Mouse (Mus musculus) kidney, postnatal 10 days (tissue): ENCODE results near the gene Pdcd7.
A peak's percentile ranks its signal among the peaks of the same experiment; 100 is the strongest.

Experiments
- DNase-seq: peaks from one replicate; pipeline ENCODE4 v3.0.0; 2021; ENCODE audit warnings: mixed read lengths

The Pdcd7 gene

DNA sequence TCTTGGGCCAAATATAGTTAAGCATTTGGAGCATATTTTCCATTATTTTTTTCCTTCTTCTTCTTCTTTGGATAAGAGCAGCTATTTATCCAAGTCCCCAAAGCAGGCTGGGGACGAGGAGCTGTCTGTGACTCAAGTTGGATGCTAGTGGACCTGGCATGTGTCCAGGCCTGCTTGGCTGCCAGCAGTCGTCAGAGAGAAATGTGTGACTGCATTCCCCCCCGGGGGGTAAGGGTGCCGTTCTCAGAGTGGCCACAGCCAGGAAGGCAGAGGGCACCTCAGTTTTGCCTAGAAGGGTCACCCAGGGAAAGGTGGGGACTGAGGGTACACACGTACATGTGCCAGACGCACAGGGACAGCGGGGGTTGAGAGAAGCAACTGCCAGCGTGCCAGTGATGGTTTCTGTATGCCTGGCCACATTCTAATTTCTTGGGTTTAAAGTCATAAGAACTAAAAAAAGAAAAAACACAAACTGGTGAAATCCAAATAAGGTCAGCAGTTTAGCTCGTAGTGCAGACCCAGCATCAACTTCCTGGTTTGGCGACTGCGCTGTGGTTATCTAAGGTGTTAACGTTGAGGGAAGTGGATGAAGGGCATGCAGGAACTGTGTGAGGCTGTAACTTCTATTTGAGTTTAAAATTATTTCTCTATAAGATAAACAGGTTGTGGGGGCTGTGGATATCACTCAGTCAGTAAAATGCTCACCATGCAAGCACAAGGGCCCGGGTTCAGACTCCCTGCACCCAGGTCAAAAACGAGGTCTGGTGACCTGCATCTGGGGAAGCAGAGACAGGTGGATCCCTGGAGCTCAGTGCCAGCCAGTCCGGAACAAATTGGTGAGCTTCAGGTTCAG, 58.7 kb downstream of the Pdcd7 start:
- peak; percentile 90 for DNase-seq

DNA sequence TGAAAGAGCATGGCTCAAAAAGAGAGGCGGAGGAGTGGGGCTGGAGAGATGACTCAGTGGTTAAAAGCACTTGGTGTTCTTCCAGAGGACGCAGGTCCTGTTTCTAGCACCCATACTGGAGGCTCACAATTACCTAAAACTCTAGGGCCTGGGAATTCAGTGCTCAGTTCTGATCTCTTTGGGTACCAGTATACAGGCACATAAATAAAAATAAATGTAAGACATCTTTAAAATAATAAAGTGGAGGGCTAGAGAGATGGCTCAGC, 59.2 kb downstream of the Pdcd7 start:
- DNase-seq: no peak

DNA sequence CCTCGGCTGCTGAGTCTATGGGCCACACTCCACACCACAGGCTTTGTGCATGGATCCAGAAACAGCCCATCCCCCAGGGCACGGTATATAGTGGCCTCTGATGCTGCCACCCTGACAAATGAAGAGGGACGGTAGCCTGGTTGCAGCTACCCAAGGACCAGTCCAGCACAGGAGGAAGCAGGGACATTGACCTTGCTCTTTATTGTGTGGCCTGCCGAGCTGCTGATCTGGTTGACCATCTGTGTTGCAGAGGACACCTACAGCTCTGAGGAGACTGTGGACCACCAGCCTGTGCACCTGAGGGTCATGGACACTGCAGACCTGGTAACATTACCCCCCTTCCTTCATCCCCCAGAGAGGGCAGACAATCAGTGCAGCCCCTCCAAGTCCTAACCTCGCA, 61.4 kb downstream of the Pdcd7 start:
- no peak for DNase-seq

DNA sequence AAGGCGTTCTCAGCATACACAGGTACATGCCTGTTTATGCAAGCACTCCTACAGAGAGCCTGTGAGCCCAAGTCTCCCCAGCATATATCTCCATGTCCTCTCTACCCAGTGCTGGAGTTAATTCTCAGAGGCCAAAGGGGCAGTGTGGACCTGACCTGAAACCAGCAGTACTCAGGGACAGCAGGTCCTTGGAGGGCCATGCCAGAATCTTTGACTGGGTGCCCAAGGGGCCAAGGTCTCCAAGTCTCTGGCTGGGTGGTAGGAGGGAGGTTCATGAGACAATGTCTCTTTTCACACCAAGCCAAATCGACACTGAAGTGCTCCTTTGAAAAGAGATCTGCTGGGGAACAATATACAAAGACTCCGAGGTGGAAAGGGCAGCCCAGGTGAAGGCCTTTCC, 62.0 kb downstream of the Pdcd7 start:
- DNase-seq: no peak

DNA sequence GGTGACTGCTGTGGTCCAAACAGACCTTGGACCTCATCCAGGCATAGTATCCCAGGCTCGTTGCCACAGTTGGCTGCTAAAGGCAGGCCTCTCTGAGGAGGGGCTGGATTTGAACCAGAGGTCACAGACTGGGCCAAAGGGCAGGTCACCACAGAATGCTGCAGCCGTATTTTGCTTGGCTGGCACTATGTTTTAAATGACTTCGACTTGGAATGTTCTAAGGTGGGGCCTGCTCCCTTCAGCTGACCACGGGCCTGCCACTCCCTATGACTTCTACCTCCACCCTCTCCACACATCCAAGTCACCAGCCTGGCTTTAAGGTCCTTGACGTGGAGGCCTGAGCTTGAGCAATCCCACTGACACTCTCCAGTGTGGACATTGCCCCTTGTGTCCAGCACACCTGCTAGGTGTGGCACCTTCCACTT, 63.0 kb downstream of the Pdcd7 start:
- peak; percentile 76 for DNase-seq
